Mouse (Mus musculus): ENCODE data around the gene Noct. TPM values are rescaled to one million over a fixed set of nuclear protein-coding genes. Genes with fewer than 3 reads are reported as not detected.
A peak's percentile ranks its signal among the peaks of the same experiment; 100 is the strongest.

Gene Noct
- polyA plus RNA-seq, 1 experiment from 2014 or later = 10.0 TPM

DNA sequence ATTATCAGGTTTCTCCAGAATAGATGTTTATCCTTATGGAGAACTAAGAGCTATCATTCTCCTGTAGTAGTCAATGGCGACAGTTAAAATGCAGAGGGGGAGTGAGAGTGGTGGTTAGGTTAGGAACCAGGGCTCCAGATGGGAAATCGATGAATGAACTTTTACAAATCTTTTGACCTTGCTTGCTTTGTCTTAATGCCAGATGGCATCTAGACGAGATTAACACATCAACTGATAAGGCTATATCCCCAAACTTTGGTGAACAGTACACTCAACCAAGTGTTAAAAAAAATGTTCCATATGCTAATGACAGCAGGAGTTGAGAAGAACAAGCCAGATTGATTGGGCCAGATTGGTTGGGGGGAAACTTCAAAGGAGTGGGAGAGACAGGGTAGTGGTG, 5.0 kb downstream of the Noct start:
- H3K4me2 ChIP-seq (ENCODE audit: low read depth, low read length) = no peak overlapping the region
- 86% methylated on average over 3 of the region's 3 CpGs for WGBS
- ATAC-seq (ENCODE audit: low read depth) (no peak), DNase-seq (ENCODE audit: low spot score) (no peak)
- no peaks in the 10 kb centered on the region for H3K9me3 ChIP-seq (ENCODE audit: control insufficient read depth, low read length)
- no peak overlapping the region for H3K4me3 ChIP-seq (ENCODE audit: low read depth, low read length)
- no peaks in the 10 kb centered on the region for H3K36me3 ChIP-seq (ENCODE audit: control insufficient read depth, insufficient read depth, low read length)
- H3K27ac ChIP-seq (replicated peaks; ENCODE audit: low read depth, low read length) = no peak overlapping the region
- peaks cover 11% of the 10 kb centered on the region for H3K4me1 ChIP-seq (ENCODE audit: control insufficient read depth, insufficient read depth, low read length)
- H3K27me3 ChIP-seq (replicated peaks; ENCODE audit: control insufficient read depth, insufficient read depth, low read length) = no peaks in the 10 kb centered on the region
- H3K9ac ChIP-seq (ENCODE audit: low read depth, low read length) = no peak overlapping the region

GRCm38 (mm10) chr3:51230146-51230835, 6.0 kb downstream of the Noct start:
- no peak for DNase-seq (ENCODE audit: low spot score)
- H3K4me1 ChIP-seq (ENCODE audit: control insufficient read depth, insufficient read depth, low read length) = peaks cover 11% of the 10 kb centered on the region
- no peak overlapping the region for H3K4me2 ChIP-seq (ENCODE audit: low read depth, low read length)
- no peak overlapping the region for H3K9ac ChIP-seq (ENCODE audit: low read depth, low read length)
- no peaks in the 10 kb centered on the region for H3K9me3 ChIP-seq (ENCODE audit: control insufficient read depth, low read length)
- 90% methylated on average over 6 of the region's 6 CpGs for whole genome bisulfite sequencing
- no peak for ATAC-seq (ENCODE audit: low read depth)
- H3K4me3 ChIP-seq (ENCODE audit: low read depth, low read length) = no peak overlapping the region
- no peaks in the 10 kb centered on the region for H3K27me3 ChIP-seq (replicated peaks; ENCODE audit: control insufficient read depth, insufficient read depth, low read length)
- H3K36me3 ChIP-seq (ENCODE audit: control insufficient read depth, insufficient read depth, low read length) = no peaks in the 10 kb centered on the region
- no peak overlapping the region for H3K27ac ChIP-seq (replicated peaks; ENCODE audit: low read depth, low read length)

- DNase-seq (ENCODE audit: low spot score) (no peak), ATAC-seq (ENCODE audit: low read depth) (no peak)
- Histone ChIP-seq H3K4me2 (ENCODE audit: low read depth, low read length) (no peak overlapping the region), H3K9me3 (ENCODE audit: control insufficient read depth, low read length) (no peaks in the 10 kb centered on the region), H3K27me3 (replicated peaks; ENCODE audit: control insufficient read depth, insufficient read depth, low read length) (no peaks in the 10 kb centered on the region), H3K9ac (ENCODE audit: low read depth, low read length) (no peak overlapping the region), H3K27ac (replicated peaks; ENCODE audit: low read depth, low read length) (no peak overlapping the region), H3K36me3 (ENCODE audit: control insufficient read depth, insufficient read depth, low read length) (no peaks in the 10 kb centered on the region), H3K4me1 (ENCODE audit: control insufficient read depth, insufficient read depth, low read length) (peaks cover 11% of the 10 kb centered on the region), H3K4me3 (ENCODE audit: low read depth, low read length) (no peak overlapping the region)
- 82% methylated on average over 5 of the region's 5 CpGs for WGBS
Observed at GRCm38 (mm10) chr3:51230886-51231285, 6.6 kb downstream of the Noct start.

DNA sequence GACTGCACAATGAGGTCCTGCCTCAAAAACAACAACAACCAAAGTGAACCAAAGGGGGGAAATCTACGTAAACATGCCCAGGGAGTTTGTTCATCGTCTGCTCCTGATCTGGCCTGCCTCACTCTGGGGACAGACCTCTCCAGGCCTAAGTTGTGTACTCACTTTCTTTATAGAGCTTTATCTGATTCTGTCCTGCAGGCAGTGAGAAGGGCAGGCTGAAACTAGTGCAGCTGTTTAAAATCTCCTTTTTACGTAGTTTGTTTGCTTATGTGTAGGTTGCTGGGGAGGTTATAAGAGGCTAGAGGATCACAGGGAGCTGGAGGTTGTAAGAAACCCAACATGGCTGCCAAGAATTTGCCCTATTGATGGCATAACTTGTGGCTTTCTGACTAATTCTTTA, 7.3 kb downstream of the Noct start:
- DNase-seq (ENCODE audit: low spot score) (no peak), ATAC-seq (ENCODE audit: low read depth) (no peak)
- peaks cover 6% of the 10 kb centered on the region for H3K4me1 ChIP-seq (ENCODE audit: control insufficient read depth, insufficient read depth, low read length)
- 65% methylated on average over 3 of the region's 3 CpGs for WGBS
- no peak overlapping the region for H3K9ac ChIP-seq (ENCODE audit: low read depth, low read length)
- no peak overlapping the region for H3K27ac ChIP-seq (replicated peaks; ENCODE audit: low read depth, low read length)
- no peaks in the 10 kb centered on the region for H3K27me3 ChIP-seq (replicated peaks; ENCODE audit: control insufficient read depth, insufficient read depth, low read length)
- no peak overlapping the region for H3K4me2 ChIP-seq (ENCODE audit: low read depth, low read length)
- no peak overlapping the region for H3K4me3 ChIP-seq (ENCODE audit: low read depth, low read length)
- H3K36me3 ChIP-seq (ENCODE audit: control insufficient read depth, insufficient read depth, low read length) = no peaks in the 10 kb centered on the region
- no peaks in the 10 kb centered on the region for H3K9me3 ChIP-seq (ENCODE audit: control insufficient read depth, low read length)

- 94% methylated on average over 3 of the region's 3 CpGs for WGBS
- Histone ChIP-seq H3K4me3 (ENCODE audit: low read depth, low read length) (no peak overlapping the region), H3K36me3 (ENCODE audit: control insufficient read depth, insufficient read depth, low read length) (no peaks in the 10 kb centered on the region), H3K4me2 (ENCODE audit: low read depth, low read length) (no peak overlapping the region), H3K9ac (ENCODE audit: low read depth, low read length) (no peak overlapping the region), H3K27ac (replicated peaks; ENCODE audit: low read depth, low read length) (no peak overlapping the region), H3K4me1 (ENCODE audit: control insufficient read depth, insufficient read depth, low read length) (peaks cover 4% of the 10 kb centered on the region; the same call in 1 of the 2 replicates), H3K9me3 (ENCODE audit: control insufficient read depth, low read length) (no peaks in the 10 kb centered on the region), H3K27me3 (replicated peaks; ENCODE audit: control insufficient read depth, insufficient read depth, low read length) (no peaks in the 10 kb centered on the region)
- no peak for DNase-seq (ENCODE audit: low spot score)
- no peak for ATAC-seq (ENCODE audit: low read depth)
Observed at GRCm38 (mm10) chr3:51232205-51232910, 8.1 kb downstream of the Noct start.

DNA sequence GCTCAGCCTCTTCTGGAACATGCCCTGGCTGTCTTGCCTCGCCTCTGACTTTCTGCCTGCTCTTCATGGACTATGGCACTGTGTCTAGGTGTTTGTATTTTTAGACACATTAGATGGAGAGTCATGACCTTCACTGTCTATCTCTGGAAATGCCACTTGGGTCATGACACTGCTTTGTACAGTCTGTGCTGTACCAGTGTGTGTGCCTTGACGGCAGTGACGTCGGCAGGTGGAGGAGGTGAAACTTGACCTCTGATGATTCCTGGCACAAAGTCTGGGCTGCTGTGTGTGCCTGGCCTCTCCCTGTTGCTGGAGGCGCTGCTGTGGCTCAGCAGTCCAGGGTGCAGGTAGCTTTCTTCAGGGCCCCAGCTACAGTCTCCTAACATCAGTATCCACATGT, 9.2 kb downstream of the Noct start:
- 53% methylated on average over 5 of the region's 5 CpGs for WGBS
- peaks cover 4% of the 10 kb centered on the region; the same call in 1 of the 2 replicates for H3K4me1 ChIP-seq (ENCODE audit: control insufficient read depth, insufficient read depth, low read length)
- no peaks in the 10 kb centered on the region for H3K9me3 ChIP-seq (ENCODE audit: control insufficient read depth, low read length)
- ATAC-seq (ENCODE audit: low read depth) (no peak), DNase-seq (ENCODE audit: low spot score) (no peak)
- H3K36me3 ChIP-seq (ENCODE audit: control insufficient read depth, insufficient read depth, low read length) = no peaks in the 10 kb centered on the region
- no peak overlapping the region for H3K4me3 ChIP-seq (ENCODE audit: low read depth, low read length)
- H3K4me2 ChIP-seq (ENCODE audit: low read depth, low read length) = no peak overlapping the region
- no peak overlapping the region for H3K9ac ChIP-seq (ENCODE audit: low read depth, low read length)
- H3K27ac ChIP-seq (replicated peaks; ENCODE audit: low read depth, low read length) = no peak overlapping the region
- no peaks in the 10 kb centered on the region for H3K27me3 ChIP-seq (replicated peaks; ENCODE audit: control insufficient read depth, insufficient read depth, low read length)

- no peak overlapping the region for H3K4me3 ChIP-seq (ENCODE audit: low read depth, low read length)
- H3K9me3 ChIP-seq (ENCODE audit: control insufficient read depth, low read length) = no peaks in the 10 kb centered on the region
- H3K9ac ChIP-seq (ENCODE audit: low read depth, low read length) = no peak overlapping the region
- peak; percentile 86 for ATAC-seq (ENCODE audit: low read depth)
- H3K4me1 ChIP-seq (ENCODE audit: control insufficient read depth, insufficient read depth, low read length) = no peaks in the 10 kb centered on the region
- 29% methylated on average over 13 of the region's 13 CpGs for WGBS
- peak; percentile 91 for DNase-seq (ENCODE audit: low spot score)
- no peaks in the 10 kb centered on the region for H3K27me3 ChIP-seq (replicated peaks; ENCODE audit: control insufficient read depth, insufficient read depth, low read length)
- no peak overlapping the region for H3K27ac ChIP-seq (replicated peaks; ENCODE audit: low read depth, low read length)
- no peaks in the 10 kb centered on the region for H3K36me3 ChIP-seq (ENCODE audit: control insufficient read depth, insufficient read depth, low read length)
- H3K4me2 ChIP-seq (ENCODE audit: low read depth, low read length) = peak overlapping the region; percentile 26; the same call in 1 of the 2 replicates
Observed at GRCm38 (mm10) chr3:51233918-51234751, 9.9 kb downstream of the Noct start.

GRCm38 (mm10) chr3:51234752-51235055, 10.5 kb downstream of the Noct start:
- 76% methylated on average over 5 of the region's 5 CpGs for WGBS
- Histone ChIP-seq H3K27me3 (replicated peaks; ENCODE audit: control insufficient read depth, insufficient read depth, low read length) (no peaks in the 10 kb centered on the region), H3K4me2 (ENCODE audit: low read depth, low read length) (peak overlapping the region; percentile 26; the same call in 1 of the 2 replicates), H3K9me3 (ENCODE audit: control insufficient read depth, low read length) (no peaks in the 10 kb centered on the region), H3K4me1 (ENCODE audit: control insufficient read depth, insufficient read depth, low read length) (no peaks in the 10 kb centered on the region), H3K9ac (ENCODE audit: low read depth, low read length) (no peak overlapping the region), H3K4me3 (ENCODE audit: low read depth, low read length) (no peak overlapping the region), H3K36me3 (ENCODE audit: control insufficient read depth, insufficient read depth, low read length) (no peaks in the 10 kb centered on the region), H3K27ac (replicated peaks; ENCODE audit: low read depth, low read length) (no peak overlapping the region)
- ATAC-seq (ENCODE audit: low read depth) (peak; percentile 46), DNase-seq (ENCODE audit: low spot score) (no peak)
